ENCODE assay signal across 8 mouse cellular contexts in genomic region chr12:102319899-102320298, GRCm38 (mm10). TPM values are rescaled to one million over a fixed set of nuclear protein-coding genes. Genes with fewer than 3 reads are reported as not detected.
DNase-seq lines count a peak whose midpoint lies in the region; ATAC-seq and TF ChIP-seq lines count a peak whose summit lies in the region.

No protein-coding gene starts in this region.

- H3K4me2 ChIP-seq in lung, embryonic 14.5 days: no peak overlapping the region
- no peak overlapping the region for H3K4me2 ChIP-seq in liver, embryonic 15.5 days

- H3K4me1 ChIP-seq in lung, embryonic 14.5 days (ENCODE audit: insufficient read depth): peaks cover 16% of the 10 kb centered on the region
- peaks cover 17% of the 10 kb centered on the region for H3K4me1 ChIP-seq in lung, adult 2 months (ENCODE audit: control insufficient read depth, insufficient read depth, low read length)
- H3K4me1 ChIP-seq in liver, embryonic 15.5 days (replicated peaks): peaks cover 15% of the 10 kb centered on the region

- H3K27ac ChIP-seq in lung, embryonic 14.5 days (ENCODE audit: low read depth): peak overlapping the region; percentile 69; the same call in 1 of the 2 replicates
- peak overlapping the region; percentile 65; the same call in 1 of the 2 replicates for H3K27ac ChIP-seq in liver, embryonic 15.5 days (replicated peaks)

- no peak overlapping the region for H3K4me3 ChIP-seq in lung, embryonic 14.5 days (ENCODE audit: low read depth, low read length)
- H3K4me3 ChIP-seq in lung, adult 2 months (replicated peaks; ENCODE audit: extremely low read depth, low read depth, low read length): no peak overlapping the region
- no peak overlapping the region for H3K4me3 ChIP-seq in liver, embryonic 15.5 days (replicated peaks)

- ATAC-seq in lung, embryonic 14.5 days (ENCODE audit: insufficient read depth): peak; percentile 28; the same call in 1 of the 2 replicates
- ATAC-seq in liver, embryonic 15.5 days (ENCODE audit: insufficient read depth): peak; percentile 56; the same call in 1 of the 2 replicates

- H3K9me3 ChIP-seq in lung, embryonic 14.5 days (ENCODE audit: low read depth, low read length): no peaks in the 10 kb centered on the region
- no peaks in the 10 kb centered on the region for H3K9me3 ChIP-seq in liver, embryonic 15.5 days (replicated peaks)

- TF ChIP-seq CTCF in lung, embryonic 14.5 days (IDR thresholded peaks at IDR 0.05; ENCODE audit: low read depth): no peak
- TF ChIP-seq CTCF in lung, adult 2 months (IDR thresholded peaks at IDR 0.05; ENCODE audit: insufficient read depth, low read length): no peak

- DNase-seq in lung, embryonic 14.5 days: peak; percentile 78
- no peak for DNase-seq in lung, adult 2 months
- DNase-seq in kidney, adult 18-20 months: peak; percentile 36
- DNase-seq in yolk sac, embryonic 10.5 days (ENCODE audit: low spot score): peak; percentile 53
- DNase-seq in right cerebral cortex, postnatal 10 days (ENCODE audit: low spot score in 2 of 2): no peak
- no peak for DNase-seq in frontal cortex, postnatal 25 days (ENCODE audit: low spot score in 2 of 2)
- no peak for DNase-seq in neural tube, embryonic 10.5 days (ENCODE audit: extremely low spot score, low spot score)

- no peak overlapping the region for H3K9ac ChIP-seq in lung, embryonic 14.5 days
- no peak overlapping the region for H3K9ac ChIP-seq in liver, embryonic 15.5 days

- TF ChIP-seq POLR2A in lung, adult 2 months (IDR thresholded peaks at IDR 0.05; ENCODE audit: borderline replicate concordance, extremely low read depth, low read depth, low read length): no peak

- WGBS in lung, embryonic 14.5 days: 25% methylated on average over 2 of the region's 2 CpGs
- WGBS in lung, adult 2 months: 31% methylated on average over 2 of the region's 2 CpGs
- WGBS in liver, embryonic 15.5 days (ENCODE audit: insufficient replicate concordance): 3% methylated on average over 2 of the region's 2 CpGs

- H3K36me3 ChIP-seq in lung, embryonic 14.5 days (ENCODE audit: insufficient read depth): peaks cover 9% of the 10 kb centered on the region; the same call in 1 of the 2 replicates
- peaks cover 9% of the 10 kb centered on the region for H3K36me3 ChIP-seq in liver, embryonic 15.5 days (replicated peaks)

- H3K27me3 ChIP-seq in lung, embryonic 14.5 days (ENCODE audit: insufficient read depth, low read length): no peaks in the 10 kb centered on the region
- H3K27me3 ChIP-seq in liver, embryonic 15.5 days: no peaks in the 10 kb centered on the region

RNA-seq across cellular contexts. Expression of gene Rin3, which starts 37.1 kb away (rescaled TPM):
- 14.3 and 15.4 TPM in 2 replicates for polyA plus RNA-seq in lung, embryonic 14.5 days (2014; fragmentation: Nextera tagmentation; extraction: Ambion mirVana)
- 40.9 and 41.5 TPM in 2 replicates for polyA plus RNA-seq in lung, adult 2 months (2012; rRNA removed)
- polyA plus RNA-seq in liver, embryonic 15.5 days (2015; fragmentation: Nextera tagmentation; extraction: Ambion mirVana): 7.1 and 8.1 TPM in 2 replicates

Comparison
In these comparisons a context has a peak if more than half of its experiments do, and no peak if none do; other contexts are left out.
1. DNase-seq: peak in lung, embryonic 14.5 days (single experiment), kidney, adult 18-20 months (single experiment) and yolk sac, embryonic 10.5 days (single experiment); none in lung, adult 2 months (single experiment), right cerebral cortex, postnatal 10 days (0 of 2), frontal cortex, postnatal 25 days (0 of 2) and neural tube, embryonic 10.5 days (single experiment).